Mouse (Mus musculus) hindbrain, embryonic 12.5 days (tissue): Measurements from ENCODE around the gene Inpp4b. TPM values are rescaled to one million over a fixed set of nuclear protein-coding genes. Genes with fewer than 3 reads are reported as not detected.

Experiments used
- ATAC-seq: fragments of 200-750 bp; cut with Nextera tagmentation; 2 replicates; pipeline ENCODE4 v1.8.0; 2017; ENCODE audit warnings: moderate TSS enrichment; ENCODE audit not compliant: low FRiP score
- H3K27ac ChIP-seq: fragments of 300-500 bp; sonication (generic); 2 replicates; pipeline ENCODE4 v1.5.1; 2016; ENCODE audit warnings: mild to moderate bottlenecking
- H3K27me3 ChIP-seq: fragments of 300-500 bp; sonication (generic); 2 replicates; pipeline ENCODE4 v1.6.1; 2016; ENCODE audit warnings: mild to moderate bottlenecking
- H3K36me3 ChIP-seq: fragments of 300-500 bp; sonication (generic); 2 replicates; pipeline ENCODE4 v1.6.1; 2016; ENCODE audit warnings: mild to moderate bottlenecking
- H3K4me1 ChIP-seq: fragments of 300-500 bp; sonication (generic); 2 replicates; pipeline ENCODE4 v1.6.1; 2016
- H3K4me2 ChIP-seq: fragments of 300-500 bp; sonication (generic); replicated peaks from 2 replicates; pipeline ENCODE4 v1.6.1; 2016; ENCODE audit warnings: mild to moderate bottlenecking
- H3K4me3 ChIP-seq: fragments of 300-500 bp; sonication (generic); 2 replicates; pipeline ENCODE4 v1.5.1; 2016; ENCODE audit warnings: mild to moderate bottlenecking
- H3K9ac ChIP-seq: fragments of 300-500 bp; sonication (generic); 2 replicates; pipeline ENCODE4 v1.6.1; 2016; ENCODE audit warnings: mild to moderate bottlenecking, moderate library complexity
- H3K9me3 ChIP-seq: fragments of 300-500 bp; sonication (generic); replicated peaks from 2 replicates; pipeline ENCODE4 v1.6.1; 2016; ENCODE audit warnings: mild to moderate bottlenecking
- WGBS: fragments of 180-500 bp; shearing (Covaris S2); methylation state at CpG from one replicate; pipeline ENCODE4 v1.1.7; 2016; 5-methylcytosine and 5-hydroxymethylcytosine counted together
- polyA plus RNA-seq: library from polyadenylated mRNA; unstranded; fragments of >200 nt; fragmentation: Nextera tagmentation; extraction: Ambion mirVana; gene quantifications from 2 replicates; pipeline ENCODE4 v1.2.1, GENCODE M21; 2016

The Inpp4b gene
- polyA plus RNA-seq, 1 experiment from 2014 or later, result 9.6 TPM

- H3K27ac ChIP-seq, result no peak overlapping the region
- no peaks in the 10 kb centered on the region for H3K4me1 ChIP-seq
- H3K9ac ChIP-seq, result no peak overlapping the region
- H3K9me3 ChIP-seq, result no peaks in the 10 kb centered on the region
- WGBS, result 84% methylated on average over 10 of the region's 10 CpGs
- no peaks in the 10 kb centered on the region for H3K27me3 ChIP-seq
- H3K4me3 ChIP-seq, result no peak overlapping the region
- no peaks in the 10 kb centered on the region for H3K36me3 ChIP-seq
- H3K4me2 ChIP-seq, result no peak overlapping the region
- ATAC-seq, result no peak
These were observed 502.0 kb downstream of the Inpp4b start for GRCm38 (mm10) chr8:81844104-81844982.

- Histone ChIP-seq H3K9me3 (no peaks in the 10 kb centered on the region), H3K4me2 (no peak overlapping the region), H3K36me3 (no peaks in the 10 kb centered on the region), H3K4me3 (no peak overlapping the region), H3K9ac (no peak overlapping the region), H3K27ac (no peak overlapping the region), H3K27me3 (no peaks in the 10 kb centered on the region), H3K4me1 (no peaks in the 10 kb centered on the region)
- 91% methylated on average over 2 of the region's 2 CpGs for WGBS
- no peak for ATAC-seq
These were observed 505.6 kb downstream of the Inpp4b start for GRCm38 (mm10) chr8:81847929-81848328.

GRCm38 (mm10) chr8:81849976-81850375 is 507.6 kb downstream of the Inpp4b start:
- H3K9me3 ChIP-seq, result no peaks in the 10 kb centered on the region
- 81% methylated on average over 1 of the region's 1 CpGs for WGBS
- no peaks in the 10 kb centered on the region for H3K36me3 ChIP-seq
- H3K27ac ChIP-seq, result no peak overlapping the region
- ATAC-seq, result no peak
- no peak overlapping the region for H3K4me3 ChIP-seq
- no peak overlapping the region for H3K9ac ChIP-seq
- no peaks in the 10 kb centered on the region for H3K27me3 ChIP-seq
- no peaks in the 10 kb centered on the region for H3K4me1 ChIP-seq
- no peak overlapping the region for H3K4me2 ChIP-seq

GRCm38 (mm10) chr8:81853184-81853583 is 510.8 kb downstream of the Inpp4b start:
- no peak overlapping the region for H3K9ac ChIP-seq
- no peaks in the 10 kb centered on the region for H3K9me3 ChIP-seq
- no peaks in the 10 kb centered on the region for H3K27me3 ChIP-seq

GRCm38 (mm10) chr8:81854543-81854942 is 512.2 kb downstream of the Inpp4b start:
- no peaks in the 10 kb centered on the region for H3K9me3 ChIP-seq
- H3K36me3 ChIP-seq, result no peaks in the 10 kb centered on the region
- no peaks in the 10 kb centered on the region for H3K27me3 ChIP-seq
- H3K4me1 ChIP-seq, result no peaks in the 10 kb centered on the region
- H3K4me2 ChIP-seq, result no peak overlapping the region
- no peak overlapping the region for H3K9ac ChIP-seq
- no peak for ATAC-seq
- H3K4me3 ChIP-seq, result no peak overlapping the region
- H3K27ac ChIP-seq, result no peak overlapping the region
- WGBS, result 75% methylated on average over 8 of the region's 8 CpGs

More at GRCm38 (mm10) chr8:81853184-81853583, 510.8 kb downstream of the Inpp4b start:
- Histone ChIP-seq H3K27ac (no peak overlapping the region), H3K4me2 (no peak overlapping the region), H3K4me3 (no peak overlapping the region), H3K4me1 (no peaks in the 10 kb centered on the region), H3K36me3 (no peaks in the 10 kb centered on the region)
- 84% methylated on average over 4 of the region's 4 CpGs for WGBS
- ATAC-seq, result no peak

GRCm38 (mm10) chr8:81855009-81855408 is 512.7 kb downstream of the Inpp4b start:
- no peak overlapping the region for H3K9ac ChIP-seq
- no peak for ATAC-seq
- H3K4me1 ChIP-seq, result no peaks in the 10 kb centered on the region
- H3K27me3 ChIP-seq, result no peaks in the 10 kb centered on the region
- 78% methylated on average over 1 of the region's 1 CpGs for WGBS
- no peak overlapping the region for H3K27ac ChIP-seq
- no peak overlapping the region for H3K4me2 ChIP-seq
- H3K9me3 ChIP-seq, result no peaks in the 10 kb centered on the region
- H3K36me3 ChIP-seq, result no peaks in the 10 kb centered on the region
- no peak overlapping the region for H3K4me3 ChIP-seq

- Histone ChIP-seq H3K4me2 (no peak overlapping the region), H3K4me3 (no peak overlapping the region), H3K27ac (no peak overlapping the region), H3K36me3 (no peaks in the 10 kb centered on the region), H3K9ac (no peak overlapping the region), H3K4me1 (no peaks in the 10 kb centered on the region), H3K27me3 (no peaks in the 10 kb centered on the region), H3K9me3 (no peaks in the 10 kb centered on the region)
- 79% methylated on average over 4 of the region's 4 CpGs for WGBS
- no peak for ATAC-seq
These were observed 513.8 kb downstream of the Inpp4b start for GRCm38 (mm10) chr8:81856120-81856519.

GRCm38 (mm10) chr8:81856608-81857007 is 514.3 kb downstream of the Inpp4b start:
- Histone ChIP-seq H3K27ac (no peak overlapping the region), H3K4me1 (no peaks in the 10 kb centered on the region), H3K27me3 (no peaks in the 10 kb centered on the region), H3K4me3 (no peak overlapping the region), H3K9me3 (no peaks in the 10 kb centered on the region), H3K4me2 (no peak overlapping the region), H3K9ac (no peak overlapping the region), H3K36me3 (no peaks in the 10 kb centered on the region)
- no peak for ATAC-seq
- WGBS, result 66% methylated on average over 6 of the region's 6 CpGs

GRCm38 (mm10) chr8:81858393-81858792 is 516.0 kb downstream of the Inpp4b start:
- H3K4me2 ChIP-seq, result no peak overlapping the region
- H3K27ac ChIP-seq, result no peak overlapping the region
- H3K4me1 ChIP-seq, result no peaks in the 10 kb centered on the region
- no peak for ATAC-seq
- WGBS, result 89% methylated on average over 4 of the region's 4 CpGs
- H3K36me3 ChIP-seq, result no peaks in the 10 kb centered on the region
- no peaks in the 10 kb centered on the region for H3K27me3 ChIP-seq
- no peaks in the 10 kb centered on the region for H3K9me3 ChIP-seq
- H3K9ac ChIP-seq, result no peak overlapping the region
- H3K4me3 ChIP-seq, result no peak overlapping the region

GRCm38 (mm10) chr8:81859805-81860204 is 517.4 kb downstream of the Inpp4b start:
- Histone ChIP-seq H3K9ac (no peak overlapping the region), H3K4me2 (no peak overlapping the region), H3K36me3 (no peaks in the 10 kb centered on the region), H3K27me3 (no peaks in the 10 kb centered on the region), H3K4me3 (no peak overlapping the region), H3K9me3 (no peaks in the 10 kb centered on the region), H3K27ac (no peak overlapping the region), H3K4me1 (no peaks in the 10 kb centered on the region)
- 55% methylated on average over 1 of the region's 1 CpGs for WGBS
- ATAC-seq, result no peak

- no peaks in the 10 kb centered on the region for H3K9me3 ChIP-seq
- ATAC-seq, result no peak
- WGBS, result 89% methylated on average over 8 of the region's 8 CpGs
These were observed 519.0 kb downstream of the Inpp4b start for GRCm38 (mm10) chr8:81861311-81861710.

GRCm38 (mm10) chr8:81862738-81863137 is 520.4 kb downstream of the Inpp4b start:
- no peaks in the 10 kb centered on the region for H3K27me3 ChIP-seq
- no peak for ATAC-seq
- H3K4me2 ChIP-seq, result no peak overlapping the region

More at GRCm38 (mm10) chr8:81861311-81861710, 519.0 kb downstream of the Inpp4b start:
- no peaks in the 10 kb centered on the region for H3K4me1 ChIP-seq
- no peaks in the 10 kb centered on the region for H3K27me3 ChIP-seq
- no peak overlapping the region for H3K4me2 ChIP-seq
- no peak overlapping the region for H3K9ac ChIP-seq
- H3K36me3 ChIP-seq, result no peaks in the 10 kb centered on the region
- H3K4me3 ChIP-seq, result no peak overlapping the region
- H3K27ac ChIP-seq, result no peak overlapping the region

GRCm38 (mm10) chr8:81864318-81864717 is 522.0 kb downstream of the Inpp4b start:
- Histone ChIP-seq H3K27me3 (no peaks in the 10 kb centered on the region), H3K36me3 (no peaks in the 10 kb centered on the region), H3K4me2 (no peak overlapping the region), H3K27ac (no peak overlapping the region), H3K9ac (no peak overlapping the region), H3K9me3 (no peaks in the 10 kb centered on the region), H3K4me1 (no peaks in the 10 kb centered on the region), H3K4me3 (no peak overlapping the region)
- WGBS, result 90% methylated on average over 2 of the region's 2 CpGs
- ATAC-seq, result no peak

More at GRCm38 (mm10) chr8:81862738-81863137, 520.4 kb downstream of the Inpp4b start:
- no peaks in the 10 kb centered on the region for H3K9me3 ChIP-seq
- no peak overlapping the region for H3K9ac ChIP-seq
- no peaks in the 10 kb centered on the region for H3K4me1 ChIP-seq
- H3K36me3 ChIP-seq, result no peaks in the 10 kb centered on the region
- H3K4me3 ChIP-seq, result no peak overlapping the region
- H3K27ac ChIP-seq, result no peak overlapping the region
